Mouse (Mus musculus): ENCODE measurements around the gene Synpr. TPM values are rescaled to one million over a fixed set of nuclear protein-coding genes. Genes with fewer than 3 reads are reported as not detected.

Gene Synpr
- total RNA-seq, 2 experiments from 2014 or later: 5.0 to 7.3 TPM

DNA sequence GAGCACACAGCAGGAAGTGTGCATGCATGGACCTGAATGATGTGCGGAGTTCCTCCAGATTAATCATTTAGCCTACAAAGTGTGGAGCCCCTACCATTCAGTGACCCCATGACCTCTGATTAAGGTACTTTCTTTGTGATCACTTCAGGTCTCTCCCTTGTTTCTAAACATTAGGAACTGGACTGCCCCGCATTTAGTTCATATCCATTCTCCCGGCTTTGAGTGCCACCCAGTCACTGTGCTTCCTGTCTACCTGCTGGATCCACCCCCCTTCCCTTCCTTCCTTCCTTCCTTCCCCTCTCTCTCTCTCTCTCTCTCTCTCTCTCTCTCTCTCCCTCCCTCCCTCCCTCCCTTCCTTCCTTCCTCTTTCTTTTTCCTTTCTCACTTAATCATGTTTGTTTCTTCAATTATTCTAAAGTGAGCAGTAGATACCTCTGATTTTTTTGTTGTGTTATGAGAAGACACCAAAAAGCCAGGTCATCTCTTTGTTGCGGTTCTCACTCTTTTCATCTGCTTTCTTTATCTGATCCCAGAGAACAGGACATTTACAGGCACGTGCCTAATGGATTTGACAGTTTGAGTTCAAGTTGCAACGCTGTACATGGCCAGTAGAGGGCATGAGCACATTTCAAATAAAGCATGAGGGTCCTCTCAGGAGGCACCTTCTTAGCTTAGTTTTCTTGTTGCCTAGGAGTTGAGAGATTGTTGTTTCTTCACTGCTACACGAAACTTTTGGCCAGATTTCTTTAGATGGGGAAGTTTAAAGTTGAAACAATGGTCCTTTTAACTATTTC is 71.2 kb downstream of the Synpr start:
- peak; percentile 48 to 55 for DNase-seq

GRCm38 (mm10) chr14:13357101-13357667 is 72.6 kb downstream of the Synpr start:
- no peak for DNase-seq

GRCm38 (mm10) chr14:13358037-13358436 is 73.5 kb downstream of the Synpr start:
- no peak for DNase-seq

DNA sequence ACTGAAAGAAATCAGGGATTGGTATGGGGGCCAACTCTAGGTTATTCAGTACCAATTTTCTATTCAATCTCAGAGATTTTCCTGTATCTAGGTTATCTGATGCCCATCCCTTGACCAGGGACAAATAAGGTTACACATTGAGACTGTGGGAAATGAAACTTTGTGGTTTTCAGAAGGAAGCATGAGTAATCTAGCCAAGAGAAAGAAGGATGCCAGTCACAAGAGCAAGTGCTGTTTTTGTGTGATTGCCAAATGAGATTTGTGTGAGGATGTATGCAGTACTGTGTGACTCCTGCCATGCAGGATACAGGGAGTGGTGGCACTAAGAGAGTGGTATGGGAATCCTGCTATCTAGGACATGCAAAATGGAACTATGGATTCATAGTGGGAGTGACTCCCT is 76.6 kb downstream of the Synpr start:
- no peak for DNase-seq

DNA sequence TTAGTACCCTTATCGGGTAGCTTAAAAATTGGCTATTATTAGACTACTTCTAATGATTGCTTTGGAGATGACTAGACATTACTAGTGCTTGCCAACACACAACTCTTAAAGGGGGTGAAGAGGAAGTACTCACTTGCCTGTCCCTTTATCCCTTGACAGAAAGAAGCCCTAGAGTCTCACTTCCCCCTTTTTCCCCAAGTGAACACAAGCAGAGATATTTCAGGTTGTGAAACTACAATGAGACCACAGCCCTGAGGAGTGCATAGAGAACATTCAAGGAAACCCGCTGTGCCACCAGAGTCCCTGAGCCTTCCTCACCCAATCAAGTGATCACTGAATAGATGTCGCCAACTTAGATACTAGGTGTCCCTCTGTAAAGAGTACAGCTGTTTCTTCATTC is 77.1 kb downstream of the Synpr start:
- no peak for DNase-seq

- no peak for DNase-seq
These were observed 83.7 kb downstream of the Synpr start for GRCm38 (mm10) chr14:13368309-13368708.

GRCm38 (mm10) chr14:13389081-13389480 is 104.5 kb downstream of the Synpr start:
- no peak for DNase-seq

- no peak for DNase-seq
These were observed 105.4 kb downstream of the Synpr start for GRCm38 (mm10) chr14:13389954-13390353.

- DNase-seq: no peak
These were observed 114.8 kb downstream of the Synpr start for GRCm38 (mm10) chr14:13399226-13400020.

GRCm38 (mm10) chr14:13411636-13412035 is 127.1 kb downstream of the Synpr start:
- DNase-seq: no peak

- DNase-seq: no peak
These were observed 156.1 kb downstream of the Synpr start for GRCm38 (mm10) chr14:13440723-13441122.

DNA sequence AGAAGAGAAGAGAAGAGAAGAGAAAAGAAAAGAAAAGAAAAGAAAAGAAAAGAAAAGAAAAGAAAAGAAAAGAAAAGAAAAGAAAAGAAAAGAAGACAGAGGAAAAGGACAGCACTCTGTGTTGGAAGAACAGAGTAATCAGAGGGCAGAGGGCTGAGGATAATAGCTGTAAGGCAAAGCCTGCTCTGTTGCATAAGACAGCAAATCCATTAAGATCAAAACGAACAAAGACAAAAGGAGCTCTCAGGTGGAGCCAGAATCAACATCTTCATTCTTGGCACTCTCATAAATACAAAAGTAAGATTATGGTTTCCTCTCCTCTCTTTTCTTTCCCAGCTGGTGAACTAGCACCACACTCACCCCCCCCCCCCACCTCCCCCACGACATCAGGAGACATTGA is 160.3 kb downstream of the Synpr start:
- no peak for DNase-seq

GRCm38 (mm10) chr14:13453461-13454204 is 169.1 kb downstream of the Synpr start:
- no peak for DNase-seq

DNA sequence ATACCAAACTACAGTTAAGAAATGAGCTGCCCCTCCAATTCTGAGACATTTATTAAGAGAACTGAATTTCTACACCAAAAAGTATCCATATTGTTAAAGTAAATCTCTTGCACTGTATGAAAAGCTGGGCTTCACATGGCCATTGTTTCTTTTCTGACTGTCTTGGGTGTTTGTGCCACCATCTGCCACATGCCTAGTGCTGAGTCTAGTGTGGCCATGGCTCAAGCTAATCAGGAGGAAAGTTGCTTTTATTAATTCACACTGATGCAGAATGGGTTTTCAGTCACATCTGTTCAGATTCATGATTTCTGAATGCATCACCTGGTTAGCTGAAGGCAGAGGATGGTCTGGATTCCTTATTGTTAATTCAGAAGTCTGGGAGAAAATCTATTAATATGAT is 170.4 kb downstream of the Synpr start:
- no peak for DNase-seq

- DNase-seq: no peak
These were observed 174.8 kb downstream of the Synpr start for GRCm38 (mm10) chr14:13459333-13459732.

- DNase-seq: no peak
These were observed 184.6 kb downstream of the Synpr start for GRCm38 (mm10) chr14:13469211-13469610.

- DNase-seq: no peak
These were observed 193.2 kb downstream of the Synpr start for GRCm38 (mm10) chr14:13477821-13478220.

DNA sequence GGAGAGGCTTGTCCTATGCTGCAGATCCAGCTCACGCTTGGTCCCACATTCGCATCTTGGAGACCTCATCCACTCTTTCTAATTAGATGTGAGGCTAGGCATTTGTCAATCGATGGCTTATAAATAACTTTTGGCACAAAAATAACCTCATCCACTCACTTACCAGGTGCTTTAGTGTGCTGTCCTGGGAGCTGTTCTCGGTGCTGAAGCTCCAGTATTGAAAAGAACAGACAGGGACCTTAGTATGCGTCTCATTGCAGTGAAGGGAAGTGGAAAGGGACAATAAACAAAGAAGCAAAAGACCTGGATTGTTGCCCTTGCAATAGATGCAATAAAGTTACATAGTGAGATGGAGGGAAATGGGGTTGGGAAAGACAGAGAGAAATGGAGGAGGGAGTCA is 220.8 kb downstream of the Synpr start:
- peak in 1 of 2 experiments; percentile 2 for DNase-seq

DNA sequence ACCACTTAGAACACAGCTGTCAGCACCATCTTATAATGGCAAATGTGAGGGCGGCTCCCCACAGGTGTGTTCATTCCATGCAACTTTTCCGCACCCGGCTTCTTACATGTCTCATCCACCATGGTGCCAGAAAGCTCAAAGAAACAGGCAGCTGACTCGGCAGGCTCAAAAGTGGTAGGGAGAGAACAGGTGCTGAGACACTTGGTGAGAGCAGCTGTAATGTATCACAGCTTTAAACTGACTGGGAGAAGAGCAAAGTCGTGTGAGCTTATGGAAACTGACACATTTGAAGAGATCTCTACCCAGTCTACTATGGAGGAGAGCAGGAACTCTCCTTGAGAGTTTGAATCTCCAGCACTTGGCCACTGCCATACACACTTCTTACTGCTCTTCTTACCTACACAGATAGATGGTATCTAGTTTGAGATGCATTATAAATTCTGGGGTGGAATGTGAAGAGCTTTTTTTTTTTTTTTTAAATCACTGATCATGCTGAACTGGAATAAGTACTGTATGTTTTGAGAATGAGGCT is 234.1 kb downstream of the Synpr start:
- DNase-seq: no peak

GRCm38 (mm10) chr14:13519239-13520011 is 234.8 kb downstream of the Synpr start:
- DNase-seq: no peak

DNA sequence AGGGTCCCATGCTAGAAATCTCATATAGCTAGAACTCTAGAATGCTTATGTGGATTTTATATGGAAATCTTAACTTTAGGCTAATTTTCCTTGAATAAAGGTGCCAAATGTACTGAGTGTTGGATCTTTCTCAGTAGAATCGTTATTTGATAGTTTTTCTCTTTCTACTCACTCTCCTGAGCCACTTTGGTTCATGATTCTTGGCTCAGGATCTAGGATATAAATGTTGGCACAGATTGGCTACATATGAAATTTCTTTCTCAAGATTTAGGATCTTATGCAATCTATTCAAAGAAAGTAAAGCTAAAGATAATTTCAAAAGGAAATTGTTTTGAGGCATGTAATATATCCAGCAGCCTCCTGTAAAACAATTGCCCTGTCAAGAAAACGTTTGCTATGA is 263.2 kb downstream of the Synpr start:
- DNase-seq: no peak

Measured in adrenal gland, postnatal 36 days (tissue).